Mouse (Mus musculus) CH12.LX (cell line): ENCODE results near the gene Aspdh. TPM values are rescaled to one million over a fixed set of nuclear protein-coding genes. Genes with fewer than 3 reads are reported as not detected.
A peak's percentile ranks its signal among the peaks of the same experiment; 100 is the strongest.

Source experiments
- DNase-seq: peaks from one replicate; pipeline ENCODE4 v3.0.0-alpha.2; 2013; ENCODE audit errors: extremely low read depth
- H3K27ac ChIP-seq: 2 replicates; pipeline ENCODE4 v1.5.1; 2012; ENCODE audit warnings: low read depth, mild to moderate bottlenecking, control low read depth, moderate library complexity; ENCODE audit not compliant: insufficient read depth
- H3K27me3 ChIP-seq: replicated peaks from 2 replicates; pipeline ENCODE3; 2012; ENCODE audit warnings: inconsistent platforms
- H3K36me3 ChIP-seq, 2 experiments: replicated peaks in 1 of 2; 2 replicates each; pipeline versions ENCODE3 to v1.6.1; 2012; ENCODE audit warnings: inconsistent platforms in 1 of 2, low read length in 1 of 2, mild to moderate bottlenecking in 1 of 2, mixed read lengths in 1 of 2, moderate library complexity in 1 of 2; ENCODE audit not compliant: control insufficient read depth in 1 of 2, insufficient read depth in 1 of 2
- H3K4me1 ChIP-seq, 2 experiments: 2 replicates each; pipeline ENCODE4 v1.6.1; 2012; ENCODE audit warnings: inconsistent platforms in 1 of 2, moderate library complexity in 1 of 2; ENCODE audit not compliant: insufficient read depth in 2 of 2, control insufficient read depth in 1 of 2
- H3K4me2 ChIP-seq: 2 replicates; pipeline ENCODE4 v1.6.1; 2012; ENCODE audit warnings: low read depth, mild to moderate bottlenecking, control low read depth; ENCODE audit not compliant: poor library complexity, insufficient read depth, severe bottlenecking
- H3K4me3 ChIP-seq, 3 experiments: fragments of 150-350 bp in 1 of 3; sonication (generic) in 1 of 3; replicated peaks in 1 of 3; 2 replicates each; pipeline versions ENCODE3 to v1.5.1; 2011 to 2012; ENCODE audit warnings: low read depth in 2 of 3, low read length in 2 of 3, mild to moderate bottlenecking in 2 of 3, moderate library complexity in 2 of 3, control low read depth in 1 of 3, improper control_type of control experiment in 1 of 3, inconsistent platforms in 1 of 3, mixed read lengths in 1 of 3; ENCODE audit not compliant: poor library complexity in 1 of 3
- H3K79me2 ChIP-seq: replicated peaks from 2 replicates; pipeline ENCODE4 v1.6.1; 2012; ENCODE audit warnings: mild to moderate bottlenecking, moderate library complexity; ENCODE audit not compliant: control insufficient read depth, poor library complexity, insufficient read depth, severe bottlenecking; ENCODE audit errors: extremely low read depth
- H3K9ac ChIP-seq: 2 replicates; pipeline ENCODE4 v1.6.1; 2012; ENCODE audit warnings: low read depth, mild to moderate bottlenecking, control low read depth, moderate library complexity; ENCODE audit not compliant: insufficient read depth
- H3K9me3 ChIP-seq: replicated peaks from 2 replicates; pipeline ENCODE3; 2012; ENCODE audit warnings: low read length, inconsistent platforms, mixed read lengths
- CHD1 ChIP-seq: IDR thresholded peaks from 2 replicates; pipeline ENCODE4 v1.6.1; 2012; ENCODE audit warnings: low read depth, low read length, improper control_type of control experiment, inconsistent platforms
- CHD2 ChIP-seq: IDR thresholded peaks from 2 replicates; pipeline ENCODE4 v1.6.1; 2011; ENCODE audit warnings: low read length, improper control_type of control experiment
- CTCF ChIP-seq, 2 experiments: IDR thresholded peaks in 1 of 2; conservative IDR thresholded peaks in 1 of 2; 2 replicates each; pipeline ENCODE4 v1.5.1; 2011 to 2012; ENCODE audit warnings: low read depth in 2 of 2, low read length in 2 of 2, improper control_type of control experiment in 1 of 2, inconsistent platforms in 1 of 2, mild to moderate bottlenecking in 1 of 2, moderate library complexity in 1 of 2
- EP300 ChIP-seq: IDR thresholded peaks from 2 replicates; pipeline ENCODE4 v1.6.1; 2011; ENCODE audit warnings: low read length, improper control_type of control experiment
- GABPA ChIP-seq: IDR thresholded peaks from 2 replicates; pipeline ENCODE4 v1.6.1; 2012; ENCODE audit warnings: low read depth, low read length, improper control_type of control experiment, inconsistent platforms; ENCODE audit not compliant: insufficient replicate concordance
- JUND ChIP-seq: conservative IDR thresholded peaks from 2 replicates; pipeline ENCODE4 v1.6.1; 2011; ENCODE audit warnings: low read depth, low read length, improper control_type of control experiment
- MEF2A ChIP-seq: IDR thresholded peaks from 2 replicates; pipeline ENCODE4 v1.6.1; 2014; ENCODE audit warnings: low read depth, mild to moderate bottlenecking, inconsistent platforms, low read length, improper control_type of control experiment, borderline replicate concordance
- MXI1 ChIP-seq: IDR thresholded peaks from 2 replicates; pipeline ENCODE4 v1.6.1; 2011; ENCODE audit warnings: mild to moderate bottlenecking, low read depth, low read length, improper control_type of control experiment
- PAX5 ChIP-seq: IDR thresholded peaks from 2 replicates; pipeline ENCODE4 v1.6.1; 2012; ENCODE audit warnings: low read length, inconsistent platforms, mixed read lengths
- POLR2AphosphoS2 ChIP-seq: IDR thresholded peaks from 2 replicates; pipeline ENCODE4 v1.6.1; 2011; ENCODE audit warnings: low read depth, low read length, improper control_type of control experiment
- RCOR1 ChIP-seq: conservative IDR thresholded peaks from 2 replicates; pipeline ENCODE4 v1.6.1; 2012; ENCODE audit warnings: low read depth, mild to moderate bottlenecking, inconsistent platforms, low read length, improper control_type of control experiment
- SIN3A ChIP-seq: IDR thresholded peaks from 2 replicates; pipeline ENCODE4 v1.6.1; 2012; ENCODE audit warnings: low read length, improper control_type of control experiment, inconsistent platforms
- UBTF ChIP-seq: IDR thresholded peaks from 2 replicates; pipeline ENCODE4 v1.6.1; 2012; ENCODE audit warnings: low read depth, mild to moderate bottlenecking, inconsistent platforms, low read length, improper control_type of control experiment, moderate library complexity
- ZNF384 ChIP-seq: IDR thresholded peaks from 2 replicates; pipeline ENCODE4 v1.6.1; 2012; ENCODE audit warnings: low read depth, low read length, improper control_type of control experiment, inconsistent platforms
- dilution Hi-C: fragments of 300-500 bp; cut with MboI; formaldehyde crosslinking; loops from 2 replicates; pipeline ENCODE4 v1.14.3; 2020; ENCODE audit warnings: low sequenced_read_pairs; ENCODE audit not compliant: extremely low pct_unique_long_range_greater_than_20kb, extremely low pct_ligation_motif_present
- in situ Hi-C: fragments of 300-500 bp; cut with MboI; formaldehyde crosslinking; loops from 3 replicates; pipeline ENCODE4 v1.14.3; 2019; ENCODE audit warnings: low sequenced_read_pairs, low pct_ligation_motif_present, low pct_unique_long_range_greater_than_20kb, mixed read lengths
- polyA plus RNA-seq: library from polyadenylated mRNA; unstranded; fragments of >175 nt; gene quantifications from 2 replicates; pipeline ENCODE4 v1.2.1, GENCODE M21; 2012; ENCODE audit warnings: low read depth; ENCODE audit not compliant: insufficient read length
- total RNA-seq, 2 experiments: library from RNA; depleted of rRNA; stranded (reverse); fragments of 300-350 nt in 1 of 2; fragments of >200 nt in 1 of 2; gene quantifications; 2 replicates each; pipeline ENCODE4 v1.2.3; 2012 to 2014

Aspdh gene
- total and polyA plus RNA-seq, 3 experiments: not detected

- Histone ChIP-seq H3K27me3 (peaks cover 23% of the 10 kb centered on the region), H3K9ac (no peak overlapping the region), H3K4me3 (no peak overlapping the region), H3K4me2 (no peak overlapping the region), H3K79me2 (no peaks in the 10 kb centered on the region), H3K9me3 (no peaks in the 10 kb centered on the region), H3K27ac (no peak overlapping the region), H3K4me1 (peaks cover 9 to 34% of the 10 kb centered on the region in 2 experiments), H3K36me3 (peaks cover 4 to 27% of the 10 kb centered on the region in 2 experiments)
- dilution Hi-C loops: no loop called here
- DNase-seq: no peak
- TF ChIP-seq PAX5 (no peak), ZNF384 (no peak), JUND (no peak), MXI1 (no peak), MEF2A (no peak), UBTF (no peak), CHD1 (no peak), EP300 (no peak), POLR2AphosphoS2 (no peak), GABPA (no peak), CTCF (conservative IDR thresholded peaks at IDR 0.05 in 1 of 2, IDR thresholded peaks at IDR 0.05 in 1 of 2; ENCODE audit: low read depth in 2 of 2, low read length in 2 of 2) (no peak), SIN3A (no peak)
- in situ Hi-C loops: loop anchor here (5.0 kb wide), 1 partner anchor 70 kb away; no protein-coding TSS in a partner anchor
Observed at GRCm38 (mm10) chr7:44471880-44472557, 6.8 kb downstream of the Aspdh start.

- Histone ChIP-seq H3K36me3 (peaks cover 4 to 27% of the 10 kb centered on the region in 2 experiments), H3K27ac (no peak overlapping the region), H3K79me2 (no peaks in the 10 kb centered on the region), H3K4me3 (no peak overlapping the region), H3K4me1 (peaks cover 8 to 29% of the 10 kb centered on the region in 2 experiments), H3K27me3 (peaks cover 28% of the 10 kb centered on the region), H3K4me2 (no peak overlapping the region), H3K9ac (no peak overlapping the region), H3K9me3 (no peaks in the 10 kb centered on the region)
- TF ChIP-seq RCOR1 (no peak), CHD2 (0 out of 2 replicates have a peak, but pooled peaks have one; percentile 15)
- dilution Hi-C loops (no loop called here), in situ Hi-C loops (loop anchor here (5.0 kb wide), 1 partner anchor 70 kb away; no protein-coding TSS in a partner anchor)
- DNase-seq: no peak
Observed at GRCm38 (mm10) chr7:44472558-44472885, 7.3 kb downstream of the Aspdh start.
